Mouse (Mus musculus) CD4-positive, CD25-positive, alpha-beta regulatory T cell, adult 4 months (primary cell): ENCODE measurements at regions not wholly inside any gene's neighbourhood (a gene's known extent, or its start where the extent isn't known, plus 50 kb on each side); places are given as distances from the start of the nearest gene placed in this dataset.

Experiments
- ATAC-seq: one replicate; pipeline ENCODE4 v1.8.0; 2017

GRCm38 (mm10) chr10:81996742-81997536, 51.0 kb upstream of the Zfp873 start:
- ATAC-seq, result peak; percentile 95
